Mouse (Mus musculus) ES-CJ7 (cell line): ENCODE results near the gene Qrsl1.
A peak's percentile ranks its signal among the peaks of the same experiment; 100 is the strongest.

ENCODE experiments used
- DNase-seq: peaks from one replicate; pipeline ENCODE4 v3.0.0; 2011; ENCODE audit warnings: low read depth, low spot score

The Qrsl1 gene

GRCm38 (mm10) chr10:43871458-43871857 is 30.1 kb downstream of the Qrsl1 start:
- no peak for DNase-seq

- DNase-seq: peak; percentile 80
These were observed 30.8 kb downstream of the Qrsl1 start for GRCm38 (mm10) chr10:43870752-43871151.

GRCm38 (mm10) chr10:43856351-43856750 is 45.2 kb downstream of the Qrsl1 start:
- no peak for DNase-seq

GRCm38 (mm10) chr10:43855916-43856315 is 45.6 kb downstream of the Qrsl1 start:
- no peak for DNase-seq

GRCm38 (mm10) chr10:43851898-43852297 is 49.6 kb downstream of the Qrsl1 start:
- no peak for DNase-seq

- DNase-seq: no peak
These were observed 52.1 kb downstream of the Qrsl1 start for GRCm38 (mm10) chr10:43849478-43849877.

GRCm38 (mm10) chr10:43846141-43846622 is 55.4 kb downstream of the Qrsl1 start:
- DNase-seq: peak; percentile 18

GRCm38 (mm10) chr10:43845442-43845841 is 56.1 kb downstream of the Qrsl1 start:
- peak; percentile 34 for DNase-seq

GRCm38 (mm10) chr10:43841441-43841840 is 60.1 kb downstream of the Qrsl1 start:
- no peak for DNase-seq

GRCm38 (mm10) chr10:43832868-43833267 is 68.7 kb downstream of the Qrsl1 start:
- DNase-seq: no peak

- no peak for DNase-seq
These were observed 71.1 kb downstream of the Qrsl1 start for GRCm38 (mm10) chr10:43830251-43831018.

GRCm38 (mm10) chr10:43828686-43829015 is 72.9 kb downstream of the Qrsl1 start:
- no peak for DNase-seq

- DNase-seq: no peak
These were observed 73.4 kb downstream of the Qrsl1 start for GRCm38 (mm10) chr10:43827958-43828685.

- peak; percentile 38 for DNase-seq
These were observed 74.5 kb downstream of the Qrsl1 start for GRCm38 (mm10) chr10:43826773-43827621.

GRCm38 (mm10) chr10:43825696-43826095 is 75.8 kb downstream of the Qrsl1 start:
- DNase-seq: no peak

GRCm38 (mm10) chr10:43824713-43825112 is 76.8 kb downstream of the Qrsl1 start:
- no peak for DNase-seq
